Mouse (Mus musculus) stomach, postnatal 0 days (tissue): ENCODE results near the gene 2210011C24Rik. TPM values are rescaled to one million over a fixed set of nuclear protein-coding genes. Genes with fewer than 3 reads are reported as not detected.

ENCODE experiments used
- ATAC-seq: fragments of 200-750 bp; cut with Nextera tagmentation; 2 replicates; pipeline ENCODE4 v1.8.0; 2017; ENCODE audit not compliant: low FRiP score, low TSS enrichment
- DNase-seq: peaks from one replicate; pipeline ENCODE4 v3.0.0-alpha.2; 2016; ENCODE audit warnings: low spot score
- H3K27ac ChIP-seq: fragments of 300-500 bp; sonication (generic); replicated peaks from 2 replicates; pipeline ENCODE4 v1.5.1; 2014; ENCODE audit warnings: mild to moderate bottlenecking, control low read depth
- H3K27me3 ChIP-seq: fragments of 300-500 bp; sonication (generic); 2 replicates; pipeline ENCODE4 v1.6.1; 2014; ENCODE audit warnings: low read length; ENCODE audit not compliant: control insufficient read depth, insufficient read depth
- H3K36me3 ChIP-seq: fragments of 300-500 bp; sonication (generic); 2 replicates; pipeline ENCODE4 v1.6.1; 2014; ENCODE audit warnings: low read length, mixed read lengths; ENCODE audit not compliant: control insufficient read depth, insufficient read depth
- H3K4me1 ChIP-seq: fragments of 300-500 bp; sonication (generic); replicated peaks from 2 replicates; pipeline ENCODE4 v1.6.1; 2014; ENCODE audit warnings: antibody characterized with exemption; ENCODE audit not compliant: control insufficient read depth, insufficient read depth
- H3K4me2 ChIP-seq: fragments of 300-500 bp; sonication (generic); replicated peaks from 2 replicates; pipeline ENCODE4 v1.6.1; 2014; ENCODE audit warnings: low read depth, mild to moderate bottlenecking, control low read depth, moderate library complexity
- H3K4me3 ChIP-seq: fragments of 300-500 bp; sonication (generic); 2 replicates; pipeline ENCODE4 v1.5.1; 2014; ENCODE audit warnings: low read depth, low read length, control low read depth
- H3K9ac ChIP-seq: fragments of 300-500 bp; sonication (generic); 2 replicates; pipeline ENCODE4 v1.6.1; 2014; ENCODE audit warnings: mild to moderate bottlenecking, low read length, control low read depth, mixed read lengths
- H3K9me3 ChIP-seq: fragments of 300-500 bp; sonication (generic); 2 replicates; pipeline ENCODE4 v1.6.1; 2016; ENCODE audit warnings: low read length; ENCODE audit not compliant: control insufficient read depth
- CTCF ChIP-seq: IDR thresholded peaks from 2 replicates; pipeline ENCODE4 v1.5.1; 2016; ENCODE audit warnings: antibody characterized with exemption, low read depth, mild to moderate bottlenecking, moderate library complexity
- EP300 ChIP-seq: optimal IDR thresholded peaks from 2 replicates; pipeline ENCODE3; 2016; ENCODE audit warnings: antibody characterized with exemption
- WGBS: fragments of 180-500 bp; shearing (Covaris S2); extraction: QIAGEN DNeasy Blood & Tissue Kit; methylation state at CpG from one replicate; pipeline ENCODE4 v1.1.7; 2014; 5-methylcytosine and 5-hydroxymethylcytosine counted together
- polyA plus RNA-seq: library from polyadenylated mRNA; unstranded; fragments of >200 nt; fragmentation: Nextera tagmentation; extraction: Ambion mirVana; gene quantifications from 2 replicates; pipeline ENCODE4 v1.2.1, GENCODE M21; 2015

Gene 2210011C24Rik
- 5.8 and 6.1 TPM in 2 replicates for polyA plus RNA-seq

GRCm38 (mm10) chr8:84011705-84012498 lies at the start of gene 2210011C24Rik:
TSS of gene 2210011C24Rik (minus strand) at chr8:84012171.
- no peaks in the 10 kb centered on the region for H3K9me3 ChIP-seq
- H3K27ac ChIP-seq = no peak within 1 kb of the TSS
- no peaks in the 10 kb centered on the region for H3K36me3 ChIP-seq
- TF ChIP-seq EP300 (no peak), CTCF (no peak)
- peak within 1 kb of the TSS; percentile 48 for H3K9ac ChIP-seq
- peaks cover 12% of the 10 kb centered on the region for H3K4me1 ChIP-seq
- 2% methylated on average over 45 of the region's 45 CpGs for WGBS
- H3K4me3 ChIP-seq = peak within 1 kb of the TSS; percentile 46
- ATAC-seq (peak; percentile 53), DNase-seq (peak; percentile 78)
- H3K27me3 ChIP-seq = peaks cover 15% of the 10 kb centered on the region; the same call in 1 of the 2 replicates
- peak within 1 kb of the TSS; percentile 91 for H3K4me2 ChIP-seq

- no peaks in the 10 kb centered on the region for H3K27me3 ChIP-seq
- DNase-seq = no peak
- TF ChIP-seq CTCF = no peak
- no peak for TF ChIP-seq EP300
Measured at GRCm38 (mm10) chr8:84060245-84060644, 48.3 kb upstream of the 2210011C24Rik start.

GRCm38 (mm10) chr8:84059226-84059625 lies 47.3 kb upstream of the 2210011C24Rik start:
- Histone ChIP-seq H3K27me3 (no peaks in the 10 kb centered on the region), H3K9ac (no peak overlapping the region), H3K4me1 (no peaks in the 10 kb centered on the region), H3K9me3 (no peaks in the 10 kb centered on the region), H3K4me3 (no peak overlapping the region), H3K27ac (no peak overlapping the region), H3K36me3 (no peaks in the 10 kb centered on the region), H3K4me2 (no peak overlapping the region)
- TF ChIP-seq CTCF = peak; percentile 13; the same call in 1 of the 2 replicates
- no peak for TF ChIP-seq EP300
- DNase-seq (no peak), ATAC-seq (no peak)
- 90% methylated on average over 2 of the region's 2 CpGs for whole genome bisulfite sequencing

More at GRCm38 (mm10) chr8:84060245-84060644, 48.3 kb upstream of the 2210011C24Rik start:
- H3K4me1 ChIP-seq = no peaks in the 10 kb centered on the region
- ATAC-seq = no peak
- no peaks in the 10 kb centered on the region for H3K9me3 ChIP-seq
- no peak overlapping the region for H3K27ac ChIP-seq
- 81% methylated on average over 2 of the region's 2 CpGs for WGBS
- no peak overlapping the region for H3K4me3 ChIP-seq
- H3K4me2 ChIP-seq = no peak overlapping the region
- no peak overlapping the region for H3K9ac ChIP-seq
- H3K36me3 ChIP-seq = no peaks in the 10 kb centered on the region

- Histone ChIP-seq H3K9ac (no peak overlapping the region), H3K4me2 (no peak overlapping the region), H3K36me3 (no peaks in the 10 kb centered on the region), H3K27ac (no peak overlapping the region), H3K9me3 (no peaks in the 10 kb centered on the region), H3K4me1 (no peaks in the 10 kb centered on the region), H3K27me3 (no peaks in the 10 kb centered on the region), H3K4me3 (no peak overlapping the region)
- 95% methylated on average over 1 of the region's 1 CpGs for WGBS
- DNase-seq = no peak
- TF ChIP-seq CTCF (no peak), EP300 (no peak)
- ATAC-seq = 0 out of 2 replicates have a peak, but pooled peaks have one; percentile 63
Measured at GRCm38 (mm10) chr8:84057827-84058226, 45.9 kb upstream of the 2210011C24Rik start.

GRCm38 (mm10) chr8:84053229-84053628 lies 41.3 kb upstream of the 2210011C24Rik start:
- Histone ChIP-seq H3K4me1 (no peaks in the 10 kb centered on the region), H3K4me2 (no peak overlapping the region), H3K9ac (no peak overlapping the region), H3K9me3 (no peaks in the 10 kb centered on the region), H3K27me3 (no peaks in the 10 kb centered on the region), H3K27ac (no peak overlapping the region), H3K4me3 (no peak overlapping the region), H3K36me3 (no peaks in the 10 kb centered on the region)
- ATAC-seq = no peak
- WGBS = 66% methylated on average over 5 of the region's 5 CpGs
- no peak for TF ChIP-seq EP300
- TF ChIP-seq CTCF = 0 out of 2 replicates have a peak, but pooled peaks have one; percentile 10
- no peak for DNase-seq

- ATAC-seq (peak; percentile 90), DNase-seq (peak; percentile 86)
- no peak overlapping the region for H3K4me3 ChIP-seq
- no peaks in the 10 kb centered on the region for H3K36me3 ChIP-seq
- H3K27me3 ChIP-seq = no peaks in the 10 kb centered on the region
- 47% methylated on average over 3 of the region's 3 CpGs for WGBS
- H3K9me3 ChIP-seq = no peaks in the 10 kb centered on the region
- no peaks in the 10 kb centered on the region for H3K4me1 ChIP-seq
- H3K27ac ChIP-seq = no peak overlapping the region
- TF ChIP-seq CTCF (no peak), EP300 (no peak)
- no peak overlapping the region for H3K9ac ChIP-seq
- no peak overlapping the region for H3K4me2 ChIP-seq
Measured at GRCm38 (mm10) chr8:84052746-84053145, 40.8 kb upstream of the 2210011C24Rik start.
